Mouse (Mus musculus) CH12.LX (cell line): ENCODE data around the gene Sec1. TPM values are rescaled to one million over a fixed set of nuclear protein-coding genes. Genes with fewer than 3 reads are reported as not detected.

ENCODE experiments used
- DNase-seq: peaks from one replicate; pipeline ENCODE4 v3.0.0-alpha.2; 2013; ENCODE audit errors: extremely low read depth
- H3K27ac ChIP-seq: 2 replicates; pipeline ENCODE4 v1.5.1; 2012; ENCODE audit warnings: low read depth, mild to moderate bottlenecking, control low read depth, moderate library complexity; ENCODE audit not compliant: insufficient read depth
- H3K27me3 ChIP-seq: replicated peaks from 2 replicates; pipeline ENCODE3; 2012; ENCODE audit warnings: inconsistent platforms
- H3K36me3 ChIP-seq, 2 experiments: replicated peaks in 1 of 2; 2 replicates each; pipeline versions ENCODE3 to v1.6.1; 2012; ENCODE audit warnings: inconsistent platforms in 1 of 2, low read length in 1 of 2, mild to moderate bottlenecking in 1 of 2, mixed read lengths in 1 of 2, moderate library complexity in 1 of 2; ENCODE audit not compliant: control insufficient read depth in 1 of 2, insufficient read depth in 1 of 2
- H3K4me1 ChIP-seq, 2 experiments: 2 replicates each; pipeline ENCODE4 v1.6.1; 2012; ENCODE audit warnings: inconsistent platforms in 1 of 2, moderate library complexity in 1 of 2; ENCODE audit not compliant: insufficient read depth in 2 of 2, control insufficient read depth in 1 of 2
- H3K4me2 ChIP-seq: 2 replicates; pipeline ENCODE4 v1.6.1; 2012; ENCODE audit warnings: low read depth, mild to moderate bottlenecking, control low read depth; ENCODE audit not compliant: poor library complexity, insufficient read depth, severe bottlenecking
- H3K4me3 ChIP-seq, 3 experiments: fragments of 150-350 bp in 1 of 3; sonication (generic) in 1 of 3; replicated peaks in 1 of 3; 2 replicates each; pipeline versions ENCODE3 to v1.5.1; 2011 to 2012; ENCODE audit warnings: low read depth in 2 of 3, low read length in 2 of 3, mild to moderate bottlenecking in 2 of 3, moderate library complexity in 2 of 3, control low read depth in 1 of 3, improper control_type of control experiment in 1 of 3, inconsistent platforms in 1 of 3, mixed read lengths in 1 of 3; ENCODE audit not compliant: poor library complexity in 1 of 3
- H3K79me2 ChIP-seq: replicated peaks from 2 replicates; pipeline ENCODE4 v1.6.1; 2012; ENCODE audit warnings: mild to moderate bottlenecking, moderate library complexity; ENCODE audit not compliant: control insufficient read depth, poor library complexity, insufficient read depth, severe bottlenecking; ENCODE audit errors: extremely low read depth
- H3K9ac ChIP-seq: 2 replicates; pipeline ENCODE4 v1.6.1; 2012; ENCODE audit warnings: low read depth, mild to moderate bottlenecking, control low read depth, moderate library complexity; ENCODE audit not compliant: insufficient read depth
- H3K9me3 ChIP-seq: replicated peaks from 2 replicates; pipeline ENCODE3; 2012; ENCODE audit warnings: low read length, inconsistent platforms, mixed read lengths
- BHLHE40 ChIP-seq: IDR thresholded peaks from 2 replicates; pipeline ENCODE4 v1.6.1; 2011; ENCODE audit warnings: mild to moderate bottlenecking, low read depth, low read length, improper control_type of control experiment
- CHD1 ChIP-seq: IDR thresholded peaks from 2 replicates; pipeline ENCODE4 v1.6.1; 2012; ENCODE audit warnings: low read depth, low read length, improper control_type of control experiment, inconsistent platforms
- EP300 ChIP-seq: IDR thresholded peaks from 2 replicates; pipeline ENCODE4 v1.6.1; 2011; ENCODE audit warnings: low read length, improper control_type of control experiment
- ETS1 ChIP-seq: conservative IDR thresholded peaks from 2 replicates; pipeline ENCODE4 v1.6.1; 2012; ENCODE audit warnings: low read depth, mild to moderate bottlenecking, inconsistent platforms, low read length, improper control_type of control experiment, moderate library complexity
- JUN ChIP-seq: IDR thresholded peaks from 2 replicates; pipeline ENCODE4 v1.6.1; 2011; ENCODE audit warnings: low read depth, mild to moderate bottlenecking, low read length, improper control_type of control experiment, moderate library complexity; ENCODE audit not compliant: insufficient read depth
- JUND ChIP-seq: conservative IDR thresholded peaks from 2 replicates; pipeline ENCODE4 v1.6.1; 2011; ENCODE audit warnings: low read depth, low read length, improper control_type of control experiment
- MAFK ChIP-seq: IDR thresholded peaks from 2 replicates; pipeline ENCODE4 v1.6.1; 2011; ENCODE audit warnings: low read length, improper control_type of control experiment; ENCODE audit not compliant: insufficient replicate concordance
- MAX ChIP-seq: IDR thresholded peaks from 2 replicates; pipeline ENCODE4 v1.6.1; 2011; ENCODE audit warnings: low read length, improper control_type of control experiment
- MXI1 ChIP-seq: IDR thresholded peaks from 2 replicates; pipeline ENCODE4 v1.6.1; 2011; ENCODE audit warnings: mild to moderate bottlenecking, low read depth, low read length, improper control_type of control experiment
- NRF1 ChIP-seq: IDR thresholded peaks from 2 replicates; pipeline ENCODE4 v1.6.1; 2014; ENCODE audit warnings: low read depth, mild to moderate bottlenecking, inconsistent platforms, low read length, improper control_type of control experiment, moderate library complexity
- POLR2A ChIP-seq: IDR thresholded peaks from 2 replicates; pipeline ENCODE4 v1.6.1; 2011; ENCODE audit warnings: low read depth, mild to moderate bottlenecking, improper control_type of control experiment, low read length
- RAD21 ChIP-seq: IDR thresholded peaks from 2 replicates; pipeline ENCODE4 v1.6.1; 2011; ENCODE audit warnings: low read depth, mild to moderate bottlenecking, low read length, improper control_type of control experiment, moderate library complexity
- RCOR1 ChIP-seq: conservative IDR thresholded peaks from 2 replicates; pipeline ENCODE4 v1.6.1; 2012; ENCODE audit warnings: low read depth, mild to moderate bottlenecking, inconsistent platforms, low read length, improper control_type of control experiment
- TBP ChIP-seq: conservative IDR thresholded peaks from 2 replicates; pipeline ENCODE4 v1.6.1; 2011; ENCODE audit warnings: low read depth, low read length, improper control_type of control experiment
- UBTF ChIP-seq: IDR thresholded peaks from 2 replicates; pipeline ENCODE4 v1.6.1; 2012; ENCODE audit warnings: low read depth, mild to moderate bottlenecking, inconsistent platforms, low read length, improper control_type of control experiment, moderate library complexity
- USF1 ChIP-seq: IDR thresholded peaks from 2 replicates; pipeline ENCODE4 v1.6.1; 2014; ENCODE audit warnings: low read depth, mild to moderate bottlenecking, inconsistent platforms, low read length, improper control_type of control experiment
- ZMIZ1 ChIP-seq: IDR thresholded peaks from 2 replicates; pipeline ENCODE4 v1.6.1; 2012; ENCODE audit warnings: low read depth, mild to moderate bottlenecking, inconsistent platforms, low read length, improper control_type of control experiment
- ZNF384 ChIP-seq: IDR thresholded peaks from 2 replicates; pipeline ENCODE4 v1.6.1; 2012; ENCODE audit warnings: low read depth, low read length, improper control_type of control experiment, inconsistent platforms
- dilution Hi-C: fragments of 300-500 bp; cut with MboI; formaldehyde crosslinking; loops from 2 replicates; pipeline ENCODE4 v1.14.3; 2020; ENCODE audit warnings: low sequenced_read_pairs; ENCODE audit not compliant: extremely low pct_unique_long_range_greater_than_20kb, extremely low pct_ligation_motif_present
- in situ Hi-C: fragments of 300-500 bp; cut with MboI; formaldehyde crosslinking; loops from 3 replicates; pipeline ENCODE4 v1.14.3; 2019; ENCODE audit warnings: low sequenced_read_pairs, low pct_ligation_motif_present, low pct_unique_long_range_greater_than_20kb, mixed read lengths
- polyA plus RNA-seq: library from polyadenylated mRNA; unstranded; fragments of >175 nt; gene quantifications from 2 replicates; pipeline ENCODE4 v1.2.1, GENCODE M21; 2012; ENCODE audit warnings: low read depth; ENCODE audit not compliant: insufficient read length
- total RNA-seq, 2 experiments: library from RNA; depleted of rRNA; stranded (reverse); fragments of 300-350 nt in 1 of 2; fragments of >200 nt in 1 of 2; gene quantifications; 2 replicates each; pipeline ENCODE4 v1.2.3; 2012 to 2014

Gene Sec1
- total and polyA plus RNA-seq, 3 experiments = 0.08 to 0.33 (median 0.26) TPM

DNA sequence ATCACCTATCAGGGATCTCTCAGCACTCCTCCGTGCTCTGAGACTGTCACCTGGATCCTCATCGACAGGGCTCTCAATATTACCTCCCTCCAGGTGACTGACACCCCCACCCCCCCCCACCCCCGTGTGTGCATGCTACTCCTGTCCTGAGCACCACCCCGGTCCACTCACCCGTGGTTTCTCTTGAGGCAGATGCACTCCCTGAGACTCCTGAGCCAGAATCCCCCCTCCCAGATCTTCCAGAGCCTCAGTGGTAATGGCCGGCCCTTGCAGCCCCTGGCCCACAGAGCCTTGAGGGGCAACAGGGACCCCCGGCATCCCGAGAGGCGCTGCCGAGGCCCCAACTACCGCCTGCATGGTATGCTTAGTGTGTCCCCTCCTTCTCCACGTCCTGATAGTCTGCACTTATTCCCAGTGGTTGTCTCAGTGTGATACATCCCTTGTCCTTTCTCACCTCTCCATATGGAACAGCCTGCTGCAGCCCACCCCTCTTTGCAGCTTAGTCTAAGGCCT, 9.4 kb upstream of the Sec1 start:
- TF ChIP-seq MAFK = no peak
- TF ChIP-seq USF1 = no peak
- no peak for TF ChIP-seq POLR2A
- TF ChIP-seq JUN = no peak
- no peak for TF ChIP-seq CHD1
- TF ChIP-seq EP300 = no peak
- no peak for TF ChIP-seq BHLHE40
- TF ChIP-seq ZMIZ1 = no peak; the same call in 1 of the 2 replicates
- TF ChIP-seq RAD21 = no peak
- no peak for TF ChIP-seq ZNF384
- no peak for TF ChIP-seq MAX
- no peak for TF ChIP-seq UBTF
- TF ChIP-seq TBP = no peak
- TF ChIP-seq RCOR1 = no peak
- no peak for TF ChIP-seq MXI1

DNA sequence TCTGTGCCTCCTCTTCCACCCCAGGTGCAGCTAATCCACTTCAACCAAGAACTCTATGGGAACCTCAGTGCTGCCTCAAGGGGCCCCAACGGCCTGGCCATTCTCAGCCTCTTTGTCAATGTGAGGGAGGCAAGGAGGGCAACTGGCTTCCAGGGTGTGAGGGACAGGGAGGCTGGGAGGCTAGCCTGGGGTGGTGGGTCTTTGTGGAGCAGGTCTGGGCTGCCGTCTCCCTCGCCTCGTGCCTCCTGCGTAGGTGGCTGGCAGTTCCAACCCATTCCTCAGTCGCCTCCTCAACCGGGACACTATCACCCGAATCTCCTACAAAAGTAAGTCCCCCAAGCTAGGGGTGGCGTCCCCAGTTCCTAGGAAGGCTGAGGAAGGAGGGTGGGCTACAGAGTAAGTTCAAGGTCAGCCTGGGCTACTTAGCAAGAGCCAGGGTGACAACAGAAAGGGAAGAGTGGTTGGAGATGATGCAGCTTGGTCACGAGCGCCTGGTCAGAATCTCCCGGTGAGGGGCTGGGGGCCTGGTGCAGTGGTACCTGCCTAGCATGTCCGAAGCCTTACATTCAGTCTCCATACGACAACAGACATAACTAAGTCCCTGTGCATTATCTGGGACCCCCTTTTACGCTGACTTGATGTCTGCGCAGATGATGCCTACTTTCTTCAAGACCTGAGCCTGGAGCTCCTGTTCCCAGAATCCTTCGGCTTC, 8.8 kb upstream of the Sec1 start:
- Histone ChIP-seq H3K9ac (no peak overlapping the region), H3K27ac (no peak overlapping the region), H3K79me2 (no peaks in the 10 kb centered on the region), H3K4me2 (no peak overlapping the region; the same call in 1 of the 2 replicates), H3K36me3 (no peaks in the 10 kb centered on the region), H3K27me3 (no peaks in the 10 kb centered on the region), H3K4me1 (peaks cover 3 to 58% of the 10 kb centered on the region in 2 experiments; a peak in 3 of 4 replicates), H3K4me3 (no peak overlapping the region), H3K9me3 (no peaks in the 10 kb centered on the region)
- in situ Hi-C loops = no loop called here
- TF ChIP-seq NRF1 = no peak
- TF ChIP-seq ETS1 = no peak
- no peak for TF ChIP-seq JUND
- no peak for DNase-seq
- dilution Hi-C loops = no loop called here

More for the DNA sequence above, 9.4 kb upstream of the Sec1 start:
- no peaks in the 10 kb centered on the region for H3K36me3 ChIP-seq
- H3K9ac ChIP-seq = peak overlapping the region; percentile 58; the same call in 1 of the 2 replicates
- no peaks in the 10 kb centered on the region for H3K9me3 ChIP-seq
- dilution Hi-C loops = no loop called here
- H3K4me2 ChIP-seq = peak overlapping the region; percentile 91
- DNase-seq = no peak
- H3K27me3 ChIP-seq = no peaks in the 10 kb centered on the region
- peaks cover 3 to 60% of the 10 kb centered on the region in 2 experiments; a peak in 3 of 4 replicates for H3K4me1 ChIP-seq
- H3K4me3 ChIP-seq = peak overlapping the region; percentile 44 to 55 (median 46)
- in situ Hi-C loops = no loop called here
- peak overlapping the region; percentile 66 for H3K27ac ChIP-seq
- H3K79me2 ChIP-seq = no peaks in the 10 kb centered on the region
